Mouse (Mus musculus): ENCODE data around the gene Fam57a. TPM values are rescaled to one million over a fixed set of nuclear protein-coding genes. Genes with fewer than 3 reads are reported as not detected.

The Fam57a gene
- polyA plus RNA-seq (2016; fragmentation: Nextera tagmentation; extraction: Ambion mirVana), result 32.6 and 33.6 TPM in 2 replicates

DNA sequence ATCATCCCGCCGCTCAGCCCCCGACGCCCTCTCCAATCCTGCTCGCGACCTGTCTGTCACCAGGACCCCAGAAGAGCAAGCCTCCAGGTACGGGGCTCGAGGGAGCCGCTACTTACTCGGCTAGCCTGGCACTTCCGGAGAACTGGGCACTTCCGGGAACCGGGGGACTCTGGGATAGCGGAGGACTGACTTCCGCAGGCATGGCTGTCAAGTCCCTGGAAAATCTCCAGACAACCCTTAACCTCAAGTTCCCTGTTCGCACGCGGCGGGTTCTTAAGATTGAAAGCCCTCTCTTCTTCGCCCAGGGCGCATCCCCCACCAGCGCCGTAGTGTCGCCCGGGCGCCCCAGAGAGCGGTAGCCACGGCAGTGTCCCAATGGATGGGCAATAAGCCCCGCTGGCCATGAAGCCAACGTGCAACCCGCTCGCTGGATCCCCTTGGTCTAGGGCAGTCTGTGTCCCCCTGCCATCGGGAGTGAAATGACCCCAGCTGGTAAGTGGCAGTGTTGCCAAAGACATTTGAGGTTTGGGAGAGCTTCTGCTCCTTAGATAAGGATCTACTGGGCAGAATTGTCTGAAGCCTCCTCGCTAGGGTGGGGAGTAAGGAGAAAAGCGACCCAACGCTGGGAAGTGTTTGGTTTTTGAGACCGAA, at the start of gene Fam57a, which contains the start of gene Vps53:
Gene Fam57a (plus strand): TSS at position 177 of the 651 bp plus-strand sequence.
Gene Vps53 (minus strand): TSS at position 153 of the 651 bp plus-strand sequence.
- under 1% methylated on average over 37 of the region's 37 CpGs for WGBS
- Histone ChIP-seq H3K4me1 (replicated peaks) (peaks cover 17% of the 10 kb centered on the region), H3K9me3 (no peaks in the 10 kb centered on the region), H3K27ac (peak within 1 kb of the TSS; percentile 83), H3K27me3 (ENCODE audit: insufficient read depth, poor library complexity, severe bottlenecking) (no peaks in the 10 kb centered on the region), H3K4me3 (peak within 1 kb of the TSS; percentile 90), H3K36me3 (peaks cover 8% of the 10 kb centered on the region; the same call in 1 of the 2 replicates)
- DNase-seq (ENCODE audit: low spot score), result peak; percentile 89

DNA sequence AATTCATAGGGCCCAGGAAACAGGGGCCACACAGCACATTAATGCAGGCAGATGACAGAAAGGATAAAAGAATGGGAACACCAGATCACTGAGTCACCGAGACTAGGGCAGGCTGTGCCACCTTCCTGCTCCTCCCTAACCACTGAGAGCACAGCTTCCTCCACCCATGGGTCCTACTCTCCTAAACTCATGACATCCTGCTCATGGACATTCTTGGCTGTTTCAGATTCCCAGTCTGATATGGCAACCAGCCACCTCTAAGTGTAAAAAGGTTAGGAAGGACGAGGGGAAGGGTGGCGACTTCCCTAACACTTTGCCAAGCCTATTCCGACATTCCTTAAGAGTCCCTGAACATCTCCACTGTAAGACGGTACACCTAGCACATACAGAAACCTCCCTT, 48.6 kb upstream of the Fam57a start:
- H3K27me3 ChIP-seq (ENCODE audit: insufficient read depth, poor library complexity, severe bottlenecking), result no peaks in the 10 kb centered on the region
- DNase-seq (ENCODE audit: low spot score), result no peak
- H3K4me3 ChIP-seq, result no peak overlapping the region
- no peaks in the 10 kb centered on the region for H3K9me3 ChIP-seq
- no peak overlapping the region for H3K27ac ChIP-seq
- H3K4me1 ChIP-seq (replicated peaks), result no peaks in the 10 kb centered on the region
- peaks cover 52% of the 10 kb centered on the region for H3K36me3 ChIP-seq
- WGBS, result 88% methylated on average over 5 of the region's 5 CpGs

DNA sequence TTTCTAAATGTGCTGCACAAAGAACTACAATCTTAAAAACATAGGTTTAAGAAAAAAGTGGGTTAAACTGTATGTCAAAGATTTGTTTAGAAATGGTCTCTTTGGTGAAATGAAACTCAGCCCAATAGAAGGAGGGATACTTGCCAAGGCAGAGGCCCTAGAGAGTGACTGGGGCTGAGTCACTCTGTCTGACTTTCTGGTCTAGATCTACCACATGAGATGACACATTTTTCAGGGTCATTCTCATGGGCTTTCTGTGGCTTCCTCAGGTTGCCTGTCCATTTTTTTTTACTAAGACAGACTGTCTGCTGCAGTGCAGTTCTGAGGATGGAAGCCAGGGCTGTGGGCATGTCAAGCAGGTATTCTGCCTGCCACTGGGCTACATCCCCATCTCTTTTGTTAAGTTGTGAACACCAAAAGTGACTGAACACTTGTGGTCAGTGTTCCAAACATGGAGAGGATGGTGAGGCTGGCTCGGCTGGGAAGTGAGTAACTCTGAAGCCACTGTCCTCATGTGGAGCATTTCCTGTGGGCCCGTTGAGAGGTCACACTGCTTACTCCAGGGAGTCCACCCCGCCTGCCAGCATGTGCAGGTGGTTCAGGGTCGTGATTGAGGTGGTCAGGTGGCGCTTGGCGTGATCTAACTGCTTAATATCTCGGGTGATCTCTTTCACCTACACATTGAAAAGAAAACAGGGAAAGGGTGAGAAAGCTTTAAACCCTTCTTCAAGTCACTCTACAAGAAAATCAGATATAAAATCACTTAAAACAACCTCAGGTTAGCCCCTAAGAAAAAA, 43.6 kb upstream of the Fam57a start:
- no peaks in the 10 kb centered on the region for H3K9me3 ChIP-seq
- no peak for DNase-seq (ENCODE audit: low spot score)
- no peak overlapping the region for H3K27ac ChIP-seq
- H3K4me3 ChIP-seq, result no peak overlapping the region
- no peaks in the 10 kb centered on the region for H3K4me1 ChIP-seq (replicated peaks)
- H3K36me3 ChIP-seq, result peaks cover 57% of the 10 kb centered on the region
- 85% methylated on average over 7 of the region's 7 CpGs for WGBS
- H3K27me3 ChIP-seq (ENCODE audit: insufficient read depth, poor library complexity, severe bottlenecking), result no peaks in the 10 kb centered on the region

DNA sequence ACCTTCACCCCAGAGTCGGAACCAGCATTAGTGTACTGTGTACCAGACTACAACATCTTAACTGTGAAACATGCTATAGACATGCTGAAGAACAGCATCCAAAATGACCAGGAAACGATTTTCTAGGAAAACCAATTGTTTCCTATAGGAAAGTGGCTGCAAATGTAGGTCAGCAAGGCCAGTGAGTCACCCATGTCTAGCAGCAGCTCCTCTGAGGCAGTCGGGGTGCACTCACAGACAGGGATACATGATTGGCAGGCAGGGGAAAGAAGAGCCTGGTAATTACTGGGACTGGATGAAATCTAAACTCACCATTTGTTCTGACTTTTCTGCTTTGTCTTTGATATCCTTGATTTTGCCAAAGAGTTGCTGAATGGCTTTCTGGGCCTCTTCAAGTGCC, 41.5 kb upstream of the Fam57a start:
- Histone ChIP-seq H3K27ac (no peak overlapping the region), H3K36me3 (peaks cover 52% of the 10 kb centered on the region), H3K27me3 (ENCODE audit: insufficient read depth, poor library complexity, severe bottlenecking) (no peaks in the 10 kb centered on the region), H3K4me1 (replicated peaks) (no peaks in the 10 kb centered on the region), H3K9me3 (no peaks in the 10 kb centered on the region), H3K4me3 (no peak overlapping the region)
- DNase-seq (ENCODE audit: low spot score), result no peak
- 89% methylated on average over 3 of the region's 3 CpGs for WGBS

DNA sequence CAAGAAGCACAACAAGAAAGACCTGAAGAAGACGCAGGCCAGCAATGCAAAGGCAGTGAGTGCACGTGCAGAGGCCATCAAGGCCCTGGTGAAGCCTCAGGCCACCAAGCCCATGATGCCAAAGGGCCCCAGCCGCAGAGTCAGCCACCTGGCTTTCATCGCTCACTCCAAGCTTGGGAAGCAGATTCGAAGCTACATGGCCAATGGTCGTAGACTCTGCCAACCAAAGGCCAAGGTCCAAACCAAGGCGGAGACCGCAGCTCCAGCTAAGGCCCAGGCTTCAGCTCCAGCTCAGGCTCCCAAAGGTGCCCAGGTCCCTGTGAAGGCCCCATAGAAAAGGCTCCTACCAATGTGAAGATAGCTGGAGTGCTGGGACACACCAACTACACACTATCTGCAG, 35.1 kb upstream of the Fam57a start:
- Histone ChIP-seq H3K36me3 (peaks cover 16% of the 10 kb centered on the region), H3K27ac (no peak overlapping the region), H3K4me3 (no peak overlapping the region), H3K9me3 (no peaks in the 10 kb centered on the region), H3K27me3 (ENCODE audit: insufficient read depth, poor library complexity, severe bottlenecking) (no peaks in the 10 kb centered on the region), H3K4me1 (replicated peaks) (peaks cover 13% of the 10 kb centered on the region)
- no peak for DNase-seq (ENCODE audit: low spot score)
- WGBS, result 93% methylated on average over 8 of the region's 8 CpGs

DNA sequence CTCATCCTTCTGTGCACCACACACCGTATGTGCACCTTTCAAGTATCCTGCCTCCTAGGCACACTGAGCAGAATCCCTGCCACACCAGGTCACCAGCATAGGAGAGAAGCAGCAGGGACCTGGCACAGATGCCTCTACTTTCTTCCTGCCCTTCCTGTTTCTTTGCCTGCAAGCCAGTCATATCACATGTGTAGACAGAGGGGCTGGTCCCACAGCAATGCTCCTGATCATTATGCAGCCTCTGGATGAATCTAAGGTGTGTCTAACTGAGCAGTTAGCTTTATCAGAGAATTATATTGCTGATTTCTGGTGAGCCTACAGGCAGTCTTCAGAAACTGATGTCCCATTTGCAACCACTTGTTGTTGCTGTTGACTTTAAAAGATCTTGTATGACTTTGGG, 34.3 kb upstream of the Fam57a start:
- 93% methylated on average over 1 of the region's 1 CpGs for WGBS
- Histone ChIP-seq H3K27ac (no peak overlapping the region), H3K27me3 (ENCODE audit: insufficient read depth, poor library complexity, severe bottlenecking) (no peaks in the 10 kb centered on the region), H3K36me3 (peaks cover 16% of the 10 kb centered on the region), H3K9me3 (no peaks in the 10 kb centered on the region), H3K4me3 (no peak overlapping the region), H3K4me1 (replicated peaks) (peaks cover 13% of the 10 kb centered on the region)
- no peak for DNase-seq (ENCODE audit: low spot score)

DNA sequence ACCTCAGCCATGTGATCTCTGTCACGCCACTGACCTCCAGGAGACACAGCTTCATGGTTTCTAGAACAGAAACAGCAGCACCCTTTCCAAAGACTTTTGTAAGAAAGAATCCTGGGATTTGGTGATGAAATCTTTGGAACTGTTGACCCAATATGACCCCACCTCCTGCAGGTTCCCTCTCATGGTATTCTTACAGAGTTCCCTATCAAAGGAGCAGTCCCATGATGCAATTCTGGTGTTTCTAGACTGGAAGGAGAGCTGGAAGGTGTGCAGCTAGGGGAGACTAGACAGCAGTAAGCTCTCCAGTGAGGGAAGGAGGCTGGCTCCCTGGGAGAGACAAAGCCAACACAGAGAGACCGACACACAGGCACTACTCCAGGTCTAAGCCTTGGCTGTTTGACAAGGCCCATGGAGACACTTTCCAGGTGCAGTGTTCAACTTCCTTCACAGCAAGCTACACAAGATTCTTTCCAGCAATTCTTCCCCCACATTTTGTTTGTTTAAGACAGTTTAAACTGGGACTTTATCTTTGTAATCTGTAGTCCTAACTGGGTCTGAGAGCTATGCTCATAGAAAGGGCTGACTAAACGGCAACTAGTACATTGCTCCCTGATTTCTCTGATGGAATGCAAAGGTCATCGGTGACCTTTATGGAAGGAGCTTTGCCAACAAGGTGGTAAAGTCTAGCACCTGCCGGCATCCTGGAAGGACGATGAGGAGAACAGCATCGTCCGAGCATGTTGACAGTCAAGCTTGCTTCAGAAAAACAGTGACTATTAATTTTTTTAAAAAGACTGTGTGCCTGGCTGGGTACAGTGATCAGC, 33.1 kb upstream of the Fam57a start:
- no peak overlapping the region for H3K4me3 ChIP-seq
- 92% methylated on average over 8 of the region's 8 CpGs for WGBS

DNA sequence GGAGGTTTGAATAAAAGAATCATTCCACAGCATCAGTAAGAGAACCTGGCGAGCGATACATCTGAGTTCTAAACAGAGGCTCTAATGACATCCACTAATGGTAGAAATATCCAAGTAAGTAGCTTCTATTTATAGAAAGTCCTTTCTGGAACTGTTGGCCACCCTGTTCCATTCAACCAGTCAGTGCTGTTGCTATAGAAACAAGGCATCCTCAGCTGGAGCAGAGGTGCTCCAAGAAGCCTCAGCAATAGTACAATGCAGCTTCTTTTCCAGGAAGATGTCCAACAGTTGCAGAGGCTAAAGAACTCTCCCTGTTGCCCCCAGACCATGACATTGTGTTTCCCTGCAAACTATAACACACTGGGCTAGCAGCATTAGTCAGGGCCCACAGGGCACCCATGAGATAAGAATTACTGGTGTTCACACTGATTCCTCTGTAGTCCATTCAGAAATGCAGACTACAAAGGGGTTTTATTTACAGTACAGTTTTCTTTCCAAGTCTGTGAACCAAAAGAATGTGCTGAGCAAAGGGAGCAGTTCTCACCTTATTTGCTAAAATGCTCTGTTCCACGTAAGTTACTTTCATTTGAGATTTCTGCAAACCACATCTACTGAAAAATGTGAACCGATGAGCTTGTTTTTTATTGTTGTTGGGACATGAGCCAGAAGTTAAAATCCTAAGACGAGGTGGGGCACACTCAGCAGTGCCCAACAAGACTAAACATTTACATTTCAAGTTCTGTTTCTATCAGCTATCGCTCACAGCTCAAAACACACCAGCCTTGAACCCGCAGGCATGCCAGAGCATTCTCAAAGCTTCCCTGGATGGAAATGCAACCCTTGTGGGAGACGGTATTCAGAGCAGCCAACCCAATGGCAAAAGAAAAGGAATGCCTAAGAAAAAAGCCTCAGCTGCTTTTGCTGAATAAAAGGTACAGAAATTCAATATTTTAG, 31.1 kb upstream of the Fam57a start:
- H3K4me3 ChIP-seq, result no peak overlapping the region
- peaks cover 8% of the 10 kb centered on the region for H3K36me3 ChIP-seq
- peaks cover 13% of the 10 kb centered on the region for H3K4me1 ChIP-seq (replicated peaks)
- DNase-seq (ENCODE audit: low spot score), result no peak
- 85% methylated on average over 8 of the region's 8 CpGs for WGBS
- H3K27ac ChIP-seq, result no peak overlapping the region
- H3K9me3 ChIP-seq, result no peaks in the 10 kb centered on the region
- H3K27me3 ChIP-seq (ENCODE audit: insufficient read depth, poor library complexity, severe bottlenecking), result no peaks in the 10 kb centered on the region

More for the DNA sequence above, 33.1 kb upstream of the Fam57a start:
- Histone ChIP-seq H3K9me3 (no peaks in the 10 kb centered on the region), H3K4me1 (replicated peaks) (peaks cover 13% of the 10 kb centered on the region), H3K27me3 (ENCODE audit: insufficient read depth, poor library complexity, severe bottlenecking) (no peaks in the 10 kb centered on the region), H3K27ac (no peak overlapping the region), H3K36me3 (peaks cover 12% of the 10 kb centered on the region)
- no peak for DNase-seq (ENCODE audit: low spot score)

DNA sequence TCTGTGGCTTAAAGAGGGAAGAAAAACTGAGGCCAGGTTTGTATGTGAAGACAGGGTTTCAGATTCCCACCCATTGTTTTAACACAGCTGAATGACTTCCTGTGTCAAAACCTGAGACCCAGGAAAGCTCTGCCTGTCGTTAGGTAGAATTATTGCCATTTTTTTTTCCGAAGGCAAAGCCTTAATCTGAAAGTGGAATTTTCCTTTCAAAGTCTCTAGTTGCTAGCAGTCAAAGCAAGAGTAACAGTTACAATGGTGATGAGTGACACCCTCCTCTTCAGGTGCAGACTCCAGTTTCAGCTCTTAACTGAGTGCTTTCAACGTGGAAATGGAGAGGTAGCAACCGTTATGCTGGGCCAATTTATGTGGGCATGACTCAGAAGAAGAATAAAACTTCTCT, 28.5 kb upstream of the Fam57a start:
- 76% methylated on average over 4 of the region's 4 CpGs for WGBS
- Histone ChIP-seq H3K27me3 (ENCODE audit: insufficient read depth, poor library complexity, severe bottlenecking) (no peaks in the 10 kb centered on the region), H3K4me1 (replicated peaks) (peaks cover 13% of the 10 kb centered on the region), H3K4me3 (no peak overlapping the region), H3K27ac (no peak overlapping the region), H3K9me3 (no peaks in the 10 kb centered on the region), H3K36me3 (peaks cover 12% of the 10 kb centered on the region)
- DNase-seq (ENCODE audit: low spot score), result no peak

DNA sequence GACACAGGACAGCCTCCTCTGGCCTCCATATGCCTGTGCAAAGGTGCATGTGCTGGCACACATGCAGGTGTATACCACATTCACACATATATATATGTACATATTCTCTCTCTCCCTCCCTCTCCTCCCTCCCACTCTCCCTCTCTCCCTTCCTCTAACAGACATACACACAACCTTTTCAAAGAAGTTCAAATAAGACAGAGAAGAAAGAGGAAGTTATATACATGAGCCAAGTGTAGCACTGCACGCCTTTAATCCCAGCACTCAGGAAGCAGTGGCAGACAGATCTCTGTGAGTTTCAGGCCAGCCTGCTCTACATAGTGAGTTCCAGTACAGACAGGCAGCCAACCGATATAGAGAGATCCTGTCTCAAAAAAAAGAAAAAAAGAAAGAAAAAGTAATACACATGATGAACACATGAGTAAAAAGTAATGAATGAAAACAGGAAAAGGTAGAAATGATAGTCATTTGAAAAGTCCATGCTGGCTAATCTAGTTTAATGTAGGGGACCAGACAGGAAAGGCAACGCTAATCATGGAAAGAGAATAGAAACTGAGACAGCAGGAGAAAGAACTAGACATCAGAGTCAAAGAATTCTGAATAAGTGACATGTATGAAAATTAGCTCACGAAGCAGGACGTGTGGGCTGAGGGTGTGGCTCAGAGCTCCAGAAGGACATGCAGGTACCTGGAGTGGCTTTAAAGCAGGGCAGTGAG, 26.1 kb upstream of the Fam57a start:
- H3K9me3 ChIP-seq, result no peaks in the 10 kb centered on the region
- peaks cover 24% of the 10 kb centered on the region for H3K36me3 ChIP-seq
- peaks cover 9% of the 10 kb centered on the region; the same call in 1 of the 2 replicates for H3K4me1 ChIP-seq (replicated peaks)
- no peak overlapping the region for H3K4me3 ChIP-seq
- H3K27ac ChIP-seq, result no peak overlapping the region
- no peaks in the 10 kb centered on the region for H3K27me3 ChIP-seq (ENCODE audit: insufficient read depth, poor library complexity, severe bottlenecking)
- DNase-seq (ENCODE audit: low spot score), result no peak
- WGBS, result 91% methylated on average over 5 of the region's 5 CpGs

DNA sequence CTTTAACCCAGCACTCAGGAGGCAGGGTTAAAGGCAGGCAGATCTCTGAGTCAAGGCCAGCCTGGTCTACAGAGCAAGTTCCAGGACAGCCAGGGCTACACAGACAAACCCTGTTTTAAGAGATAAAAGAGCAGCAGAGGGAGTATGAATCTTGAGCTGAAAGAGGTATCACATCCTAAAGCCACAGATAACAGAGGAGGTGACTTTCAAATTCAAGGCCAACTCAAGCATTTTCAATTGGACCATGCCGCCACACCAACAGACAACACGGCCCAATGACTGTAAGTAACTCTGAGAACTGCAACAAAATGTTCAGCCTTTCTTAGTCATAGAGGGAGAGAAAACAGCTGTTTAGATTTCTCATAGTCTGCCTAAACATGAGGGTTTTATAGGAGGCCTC, 25.3 kb upstream of the Fam57a start:
- DNase-seq (ENCODE audit: low spot score), result no peak
- H3K4me1 ChIP-seq (replicated peaks), result 0 out of 2 replicates have a peak, but pooled peaks cover under 1% of the 10 kb centered on the region
- H3K27me3 ChIP-seq (ENCODE audit: insufficient read depth, poor library complexity, severe bottlenecking), result no peaks in the 10 kb centered on the region
- H3K4me3 ChIP-seq, result no peak overlapping the region
- WGBS, result 95% methylated on average over 2 of the region's 2 CpGs
- peaks cover 29% of the 10 kb centered on the region for H3K36me3 ChIP-seq
- H3K27ac ChIP-seq, result no peak overlapping the region
- H3K9me3 ChIP-seq, result no peaks in the 10 kb centered on the region
